Mouse (Mus musculus) 416B (cell line): ENCODE measurements at regions not wholly inside any gene's neighbourhood (a gene's known extent, or its start where the extent isn't known, plus 50 kb on each side); places are given as distances from the start of the nearest gene placed in this dataset.

ENCODE experiments used
- DNase-seq: peaks from one replicate; pipeline ENCODE4 v3.0.0; 2011; ENCODE audit warnings: low read depth

GRCm38 (mm10) chr1:57032407-57032806 lies 54.0 kb upstream of the Satb2 start:
- no peak for DNase-seq

DNA sequence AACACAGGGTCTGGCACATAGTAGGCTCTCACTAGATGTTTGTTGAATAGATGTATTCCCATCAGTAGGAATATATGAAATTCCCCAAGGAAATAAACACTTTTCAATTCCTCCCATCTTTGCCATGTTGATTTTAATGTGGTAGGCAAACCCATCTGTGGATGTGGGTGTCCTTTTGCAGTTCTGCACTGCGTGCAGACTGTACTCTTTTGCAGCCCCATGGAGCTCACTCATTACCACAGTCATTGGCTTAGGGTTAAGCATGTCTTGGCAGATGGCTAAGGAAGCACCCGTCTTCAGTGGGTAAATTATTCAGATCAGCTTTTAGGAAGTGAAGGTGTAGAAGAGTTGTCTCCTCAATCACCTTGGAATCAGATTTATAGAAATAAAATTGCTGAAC lies 54.8 kb upstream of the Satb2 start:
- no peak for DNase-seq

DNA sequence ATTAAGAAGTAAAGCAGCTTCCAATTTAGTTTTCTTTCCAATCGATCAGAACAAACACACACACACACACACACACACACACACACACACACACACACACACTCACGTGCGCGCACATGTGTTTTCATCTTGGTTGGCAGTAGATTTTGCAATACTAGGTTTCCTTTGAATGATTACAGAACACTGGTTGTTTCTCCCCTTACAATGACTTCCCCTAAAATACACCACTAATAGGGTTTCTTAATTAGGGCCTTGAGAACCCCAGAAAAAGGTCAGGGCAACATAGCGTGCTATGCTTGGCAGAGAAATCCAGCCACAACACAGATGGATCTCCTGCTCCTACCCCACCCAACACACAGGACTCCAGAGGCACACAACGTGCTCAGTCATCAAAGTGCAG lies 56.0 kb upstream of the Satb2 start:
- peak; percentile 5 for DNase-seq

GRCm38 (mm10) chr1:57036382-57036781 lies 57.9 kb upstream of the Satb2 start:
- DNase-seq = no peak

- DNase-seq = no peak
These were observed 61.8 kb upstream of the Satb2 start for GRCm38 (mm10) chr1:57040201-57040600.

- DNase-seq = no peak
These were observed 63.1 kb upstream of the Satb2 start for GRCm38 (mm10) chr1:57041578-57041977.

DNA sequence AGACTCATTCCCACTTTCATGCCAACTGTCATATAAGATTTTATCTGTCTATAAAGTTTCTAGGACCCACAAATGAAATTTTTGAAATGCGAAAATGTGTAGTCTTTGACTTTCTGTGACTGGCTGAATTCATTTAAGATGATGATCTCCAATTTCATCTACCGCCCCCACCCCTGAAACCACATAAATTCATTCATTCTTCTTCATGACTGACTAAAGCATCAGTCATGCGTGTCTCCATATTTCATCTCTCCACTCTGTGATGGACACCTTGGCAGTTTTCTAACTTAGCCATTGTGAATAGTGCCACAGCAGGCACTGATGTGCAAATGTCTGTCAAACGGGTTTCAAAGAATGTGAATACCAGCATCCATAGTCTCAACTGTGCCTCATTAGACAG lies 75.4 kb upstream of the Satb2 start:
- DNase-seq = no peak

DNA sequence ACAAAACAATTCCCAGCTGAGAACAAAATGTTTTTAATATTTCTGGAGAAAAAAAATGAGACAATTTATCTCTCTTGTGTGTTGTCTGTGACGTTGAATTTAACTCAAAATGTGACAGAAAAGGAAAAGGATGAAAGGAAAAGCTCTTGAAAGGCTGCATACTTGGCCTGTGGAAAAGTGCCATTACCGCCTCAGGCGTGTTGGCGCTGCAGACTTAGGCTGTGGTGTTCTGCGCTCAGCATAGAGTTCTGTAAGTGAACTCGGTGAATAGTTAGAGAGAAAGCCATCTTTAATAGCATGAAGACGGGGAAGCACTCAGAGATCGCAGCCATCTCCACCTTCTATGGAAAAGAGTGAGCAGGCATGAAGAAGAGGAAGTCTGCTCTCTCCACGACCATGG lies 77.5 kb upstream of the Satb2 start:
- DNase-seq = no peak

DNA sequence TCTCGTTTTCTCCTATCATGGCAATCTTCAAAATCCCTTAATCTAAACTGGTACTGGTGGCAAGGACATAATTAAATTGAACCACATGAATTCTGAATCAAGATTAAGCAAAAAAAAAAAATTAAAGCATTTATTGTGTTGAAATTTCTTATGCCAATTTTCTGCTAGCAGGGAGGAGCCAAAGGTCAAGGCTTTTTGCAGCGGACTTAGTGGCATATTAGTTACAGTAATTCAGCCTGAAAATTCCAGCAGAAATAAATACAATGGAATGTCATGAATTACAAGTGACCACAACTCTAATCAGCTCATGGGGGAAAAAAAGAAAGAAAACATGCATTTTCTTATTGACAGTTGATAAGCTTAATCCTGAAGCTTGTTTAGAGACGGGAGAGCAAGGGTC lies 80.8 kb upstream of the Satb2 start:
- no peak for DNase-seq

DNA sequence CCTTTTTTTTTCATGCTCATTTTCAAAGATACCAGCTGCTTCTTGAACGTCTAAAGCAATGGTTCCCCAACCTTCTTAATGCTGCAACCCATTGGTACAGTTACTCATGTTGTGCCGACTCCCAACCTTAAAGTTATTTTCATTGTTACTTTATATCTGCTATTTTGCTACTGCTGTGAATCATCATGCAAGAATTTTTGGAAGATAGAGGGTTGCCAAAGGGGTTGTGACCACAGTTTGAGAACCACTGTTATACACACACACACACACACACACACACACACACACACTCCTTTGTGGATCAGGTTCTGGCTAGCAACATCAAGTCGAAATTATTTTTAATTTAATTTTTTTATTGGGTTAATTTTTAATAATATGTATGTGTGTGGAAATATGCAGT lies 96.8 kb upstream of the Satb2 start:
- no peak for DNase-seq

GRCm38 (mm10) chr1:57076696-57077095 lies 98.2 kb upstream of the Satb2 start:
- no peak for DNase-seq

DNA sequence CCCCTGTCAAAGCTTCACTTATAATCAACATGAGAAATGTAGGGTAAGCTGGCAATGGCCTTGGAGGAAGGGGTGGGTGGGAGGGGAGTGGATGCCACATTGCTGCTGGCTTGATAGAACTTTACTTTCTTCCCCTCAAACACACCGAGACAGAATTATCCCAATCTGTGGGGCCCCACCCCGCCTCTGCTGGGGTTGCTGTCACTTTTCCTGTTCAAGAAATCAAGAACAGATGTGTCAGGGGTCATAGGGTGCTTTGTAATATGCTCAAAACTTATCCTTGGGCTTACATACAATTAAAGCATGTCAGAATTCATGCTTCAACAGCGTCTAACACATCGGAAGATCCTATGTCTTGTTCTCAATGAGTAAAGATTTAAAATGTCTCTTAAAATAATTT lies 101.9 kb upstream of the Satb2 start:
- no peak for DNase-seq

DNA sequence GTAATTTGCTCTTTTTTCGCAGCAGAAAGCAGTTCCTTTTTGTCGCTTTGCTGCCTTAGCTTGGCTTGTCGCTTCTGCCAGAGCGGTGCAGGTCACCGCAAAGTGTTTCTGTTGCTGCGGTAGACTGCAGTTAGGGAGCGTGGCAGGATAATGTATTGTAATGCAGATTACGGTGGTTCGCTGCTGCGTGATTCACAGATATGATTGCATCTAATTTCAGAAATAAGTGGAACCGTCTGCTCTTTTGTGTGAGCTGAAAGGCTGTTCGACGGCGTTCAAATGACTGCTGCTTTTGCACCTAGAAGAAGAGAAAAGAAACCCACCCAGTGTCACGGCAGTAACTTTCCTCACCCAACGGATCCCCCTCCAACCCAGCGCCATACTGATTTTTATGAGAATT lies 104.7 kb upstream of the Satb2 start:
- no peak for DNase-seq

DNA sequence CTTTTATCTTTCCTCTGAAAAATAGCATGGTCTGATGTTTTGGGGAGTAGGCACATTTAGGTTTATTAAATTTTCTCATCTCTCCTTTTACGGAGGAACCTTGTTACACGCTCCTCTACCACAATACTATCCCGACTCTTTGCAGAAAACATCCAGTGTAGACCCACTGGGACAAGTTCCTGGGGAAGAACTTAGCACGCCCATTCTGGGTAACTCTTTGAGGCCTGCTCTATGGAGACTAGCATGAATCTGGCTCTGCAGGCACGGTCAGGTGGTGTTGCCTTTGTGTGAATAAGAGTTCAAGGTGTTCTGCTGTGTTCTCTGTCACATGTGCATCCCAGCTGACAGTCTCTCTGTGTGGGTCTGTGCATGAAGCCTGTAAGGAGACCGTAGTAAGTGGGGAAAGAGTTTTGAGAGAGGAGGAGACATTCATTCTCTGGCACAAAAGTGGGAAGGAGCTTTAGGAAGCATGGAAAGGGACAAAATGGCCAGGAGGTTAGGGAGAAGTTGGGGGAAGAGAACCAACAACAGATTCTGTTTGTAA lies 105.2 kb upstream of the Satb2 start:
- DNase-seq = no peak

DNA sequence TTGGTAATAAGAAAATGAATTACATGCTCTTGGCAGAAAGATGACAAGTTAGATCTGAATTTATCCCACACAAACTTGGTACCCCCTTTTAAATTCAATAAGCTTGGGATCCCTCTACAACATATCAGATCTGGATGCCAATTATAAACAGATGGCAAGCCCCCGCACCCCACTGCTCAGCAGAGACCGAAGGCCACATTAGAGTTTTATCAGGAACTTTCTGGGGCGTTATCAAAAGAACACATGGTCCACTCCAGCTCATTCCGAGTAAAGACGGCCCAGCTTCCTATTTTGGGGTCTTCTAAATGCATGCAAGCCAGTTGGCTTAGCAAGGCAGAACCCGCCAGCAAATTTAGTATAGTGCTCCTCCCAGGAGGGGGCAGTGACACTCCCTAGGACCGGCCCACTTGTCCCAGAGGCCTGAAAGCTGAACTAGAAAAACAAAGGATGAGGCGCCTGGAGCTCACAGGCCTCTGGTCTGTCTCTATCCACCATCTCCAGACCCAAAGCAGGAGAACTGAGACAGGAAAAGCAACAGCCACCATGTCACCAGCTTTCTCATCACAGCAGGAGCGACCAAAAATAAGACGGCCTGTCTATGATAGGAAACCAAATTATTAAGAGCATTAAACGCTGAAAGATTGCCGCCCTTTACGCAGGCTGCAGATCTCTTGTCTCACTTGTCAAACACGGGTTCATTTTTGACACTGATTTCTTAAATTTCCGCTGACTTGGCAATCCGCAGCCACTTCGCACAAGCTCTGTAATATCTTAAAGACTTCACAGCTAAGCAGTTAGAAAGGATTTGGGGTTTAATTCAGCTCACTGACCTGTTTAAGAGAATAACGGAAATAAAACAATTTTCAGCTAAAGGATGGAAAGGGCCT lies 117.2 kb upstream of the Satb2 start:
- no peak for DNase-seq

- no peak for DNase-seq
These were observed 117.8 kb upstream of the Satb2 start for GRCm38 (mm10) chr1:57096248-57096600.

- no peak for DNase-seq
These were observed 118.3 kb upstream of the Satb2 start for GRCm38 (mm10) chr1:57096740-57097139.

DNA sequence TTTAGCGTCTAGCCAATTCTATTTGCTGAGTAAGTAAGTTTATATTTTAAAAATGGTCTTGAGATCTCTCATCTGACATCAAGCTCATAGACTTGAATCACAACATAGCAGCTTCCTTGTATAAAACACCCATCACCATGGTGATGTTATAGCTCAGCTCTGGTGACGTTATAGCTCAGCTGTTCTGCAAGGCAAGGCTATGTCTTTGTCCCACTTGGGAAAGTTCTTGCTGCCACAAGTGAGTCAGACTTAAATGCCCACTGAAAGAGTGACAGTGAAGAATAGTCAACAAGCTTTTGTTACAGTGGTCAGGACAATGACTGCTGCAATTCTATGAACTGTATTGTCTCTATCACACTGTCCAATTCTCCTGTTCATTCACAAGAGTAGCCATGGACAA lies 122.2 kb upstream of the Satb2 start:
- DNase-seq = no peak

DNA sequence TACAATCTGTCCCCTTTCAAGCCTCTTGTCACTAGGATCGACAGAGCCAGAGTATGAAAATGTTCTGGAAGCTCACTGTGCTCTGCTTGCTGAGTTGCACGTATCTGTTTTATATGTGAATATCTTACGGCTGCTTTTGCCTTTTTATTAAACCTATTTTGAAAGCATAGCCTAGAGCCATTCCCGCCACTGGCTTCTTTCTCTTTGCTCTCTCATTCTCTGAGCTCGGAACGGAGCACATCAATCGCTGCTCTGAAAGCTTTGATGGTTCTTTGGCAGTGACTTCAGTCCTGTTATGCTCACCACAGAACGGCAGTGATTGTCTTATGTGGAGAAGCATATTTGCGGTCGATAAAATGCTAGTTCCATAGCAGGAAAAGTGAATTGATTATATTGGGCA lies 128.9 kb upstream of the Satb2 start:
- DNase-seq = no peak

- DNase-seq = no peak
These were observed 142.2 kb upstream of the Satb2 start for GRCm38 (mm10) chr1:57120678-57121077.

DNA sequence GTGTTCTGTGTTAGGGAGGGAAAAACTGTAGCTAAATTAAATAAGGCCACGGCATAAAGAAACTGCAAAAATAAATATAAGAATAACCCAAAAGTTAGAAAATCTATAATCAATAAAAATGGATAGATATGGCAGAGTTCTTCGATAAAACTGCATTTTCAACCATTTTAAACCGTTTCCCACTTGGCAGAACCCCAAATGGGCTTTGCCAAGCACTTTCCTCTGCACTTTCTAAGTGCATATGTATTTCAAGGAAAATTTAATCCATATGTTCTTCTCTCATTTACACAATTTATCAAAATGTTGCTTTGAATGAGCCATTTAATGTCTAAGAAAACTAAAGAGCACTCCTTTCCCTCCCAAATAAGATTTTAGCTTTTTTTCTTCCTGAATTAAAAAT lies 165.7 kb upstream of the Satb2 start:
- DNase-seq = no peak

GRCm38 (mm10) chr1:57155869-57156268 lies 177.4 kb upstream of the Satb2 start:
- no peak for DNase-seq

- no peak for DNase-seq
These were observed 186.0 kb upstream of the Satb2 start for GRCm38 (mm10) chr1:57164443-57164842.

DNA sequence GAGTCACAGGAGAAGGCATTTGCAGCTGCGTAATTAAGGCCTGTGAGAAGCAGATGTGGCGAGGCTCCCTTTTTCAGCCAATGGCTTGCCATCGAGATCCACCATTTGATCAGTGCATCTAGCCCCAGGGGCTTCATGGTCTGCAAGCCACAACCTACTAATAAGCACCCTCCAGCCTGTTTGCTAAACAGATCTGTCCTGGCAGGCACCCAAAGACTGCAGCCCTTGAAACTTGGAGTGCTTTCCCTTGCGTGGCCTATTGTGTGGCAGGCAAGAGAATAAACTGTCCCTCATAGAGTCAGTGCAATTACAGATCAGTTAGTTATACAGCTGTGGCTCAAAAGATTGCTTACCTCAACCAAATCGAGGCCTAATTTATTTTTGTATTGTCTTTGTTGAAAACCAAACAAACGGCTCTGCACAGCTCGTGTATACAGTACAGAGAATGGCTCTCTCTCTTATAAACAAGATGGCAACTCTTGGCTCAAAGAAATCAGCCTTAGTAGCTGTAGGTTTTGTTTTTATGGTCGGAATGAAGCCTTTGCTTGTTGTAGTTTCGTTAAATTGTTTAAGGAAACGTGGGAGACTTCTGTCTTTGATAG lies 195.9 kb upstream of the Satb2 start:
- no peak for DNase-seq
